11 mouse cellular contexts compared by ENCODE assay signal in the genomic region with DNA sequence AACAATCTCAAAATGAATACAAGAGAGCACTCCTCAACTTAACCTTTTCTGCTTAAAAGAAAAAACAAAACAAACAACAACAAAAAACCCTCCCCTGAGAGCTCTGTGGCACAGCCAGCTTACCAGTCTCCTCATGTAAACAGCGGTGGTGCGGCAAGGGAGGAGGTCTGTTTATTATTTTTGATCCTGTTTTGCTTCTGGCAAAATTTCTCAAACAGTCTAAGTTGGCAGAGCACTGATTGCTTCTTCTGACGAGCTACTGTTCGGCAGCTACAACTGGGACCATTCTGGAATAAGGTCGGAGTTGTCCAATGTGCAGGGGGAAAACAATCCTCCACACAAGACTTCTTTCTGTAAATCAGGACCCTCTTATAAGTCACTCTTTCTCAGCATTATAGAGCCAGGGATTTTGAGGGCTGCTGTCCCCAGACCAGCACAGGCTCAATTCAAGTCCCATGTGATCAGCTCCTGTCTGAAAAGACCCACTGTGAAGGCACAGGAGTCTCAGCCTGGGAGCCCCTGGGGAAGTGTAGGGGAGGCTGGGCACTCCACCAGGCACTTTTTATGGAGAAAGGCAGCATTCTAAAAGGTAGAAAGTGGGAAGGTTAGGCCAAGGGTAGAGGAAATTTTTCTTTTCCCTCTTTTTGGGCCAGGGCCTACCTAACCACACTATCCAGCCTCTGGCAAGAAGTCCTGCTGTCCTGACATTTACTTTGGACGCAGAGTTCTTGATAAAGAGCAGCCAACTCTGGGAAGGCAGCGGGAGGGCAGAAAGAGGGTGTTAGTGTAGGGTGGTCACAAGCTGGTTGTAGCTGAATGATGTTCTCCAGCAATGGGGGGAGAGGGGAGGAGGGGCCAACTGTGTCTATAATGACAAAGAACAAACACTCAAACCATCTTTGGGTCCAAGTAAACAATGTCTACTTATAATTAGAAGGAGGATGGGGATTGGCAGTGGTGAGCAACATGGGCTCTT. TPM values are rescaled to one million over a fixed set of nuclear protein-coding genes. Genes with fewer than 3 reads are reported as not detected.
DNase-seq lines count a peak whose midpoint lies in the region; ATAC-seq lines count a peak whose summit lies in the region.
"Had no signal": no experiment of that assay in that cellular context is flagged by ENCODE, and none has a peak within 500 bp of the region (broad histone marks: within the 10 kb centered on the region; RNA-seq: fewer than 3 reads in every experiment).

No protein-coding gene starts in this region.

- H3K27ac ChIP-seq in kidney, embryonic 15.5 days, result 0 out of 2 replicates have a peak overlapping the region, but pooled peaks have one; percentile 39
- peak overlapping the region; percentile 35 for H3K27ac ChIP-seq in brown adipose tissue, adult 24 weeks (replicated peaks; ENCODE audit: low read depth, low read length)
- H3K27ac ChIP-seq in limb, embryonic 15.5 days, result no peak overlapping the region; the same call in 1 of the 2 replicates
- H3K27ac ChIP-seq: liver, embryonic 14.5 days had no signal

- H3K27me3 ChIP-seq in kidney, embryonic 15.5 days, result no peaks in the 10 kb centered on the region
- H3K27me3 ChIP-seq in limb, embryonic 15.5 days, result no peaks in the 10 kb centered on the region
- H3K27me3 ChIP-seq: CH12.LX had no signal

- WGBS in kidney, embryonic 15.5 days, result 72% methylated on average over 7 of the region's 7 CpGs
- WGBS in limb, embryonic 15.5 days, result 55% methylated on average over 7 of the region's 7 CpGs

- no peak for ATAC-seq in kidney, embryonic 15.5 days (replicated peaks; ENCODE audit: low FRiP score)
- ATAC-seq in limb, embryonic 15.5 days (ENCODE audit: insufficient number of reproducible peaks, low FRiP score, low TSS enrichment, low read depth), result peak; percentile 82; the same call in 1 of the 2 replicates
- no peak for ATAC-seq in CD4-positive, CD25-positive, alpha-beta regulatory T cell, adult 4 months
- ATAC-seq: forebrain, embryonic 16.5 days had no signal

- H3K4me3 ChIP-seq in kidney, embryonic 15.5 days (replicated peaks), result no peak overlapping the region
- H3K4me3 ChIP-seq in brown adipose tissue, adult 24 weeks (ENCODE audit: insufficient read depth, low read depth, low read length), result no peak overlapping the region
- H3K4me3 ChIP-seq in limb, embryonic 15.5 days, result no peak overlapping the region

- peaks cover 26% of the 10 kb centered on the region for H3K4me1 ChIP-seq in kidney, embryonic 15.5 days
- H3K4me1 ChIP-seq in brown adipose tissue, adult 24 weeks (ENCODE audit: control insufficient read depth, insufficient read depth, insufficient read length, low read length), result peaks cover 28% of the 10 kb centered on the region
- peaks cover 12% of the 10 kb centered on the region for H3K4me1 ChIP-seq in limb, embryonic 15.5 days

- H3K9ac ChIP-seq in kidney, embryonic 15.5 days, result no peak overlapping the region
- no peak overlapping the region for H3K9ac ChIP-seq in limb, embryonic 15.5 days
- H3K9ac ChIP-seq: liver, embryonic 14.5 days had no signal

- H3K4me2 ChIP-seq in kidney, embryonic 15.5 days, result no peak overlapping the region
- no peak overlapping the region for H3K4me2 ChIP-seq in limb, embryonic 15.5 days

- DNase-seq in kidney, adult 9 months, result no peak
- peak; percentile 60 for DNase-seq in heart, adult 8-10 months (ENCODE audit: low spot score)
- no peak for DNase-seq in retina, embryonic 14.5 days (ENCODE audit: low spot score)
- no peak for DNase-seq in layer of hippocampus, postnatal 10 days (ENCODE audit: low spot score in 2 of 2)

- no peaks in the 10 kb centered on the region for H3K36me3 ChIP-seq in kidney, embryonic 15.5 days
- no peaks in the 10 kb centered on the region for H3K36me3 ChIP-seq in limb, embryonic 15.5 days

- no peaks in the 10 kb centered on the region for H3K9me3 ChIP-seq in kidney, embryonic 15.5 days (replicated peaks)
- no peaks in the 10 kb centered on the region for H3K9me3 ChIP-seq in limb, embryonic 15.5 days

RNA-seq across cellular contexts. Expression of a gene that starts 58.9 kb away (rescaled TPM):
- polyA plus RNA-seq in kidney, embryonic 15.5 days (2015; fragmentation: Nextera tagmentation; extraction: Ambion mirVana), result 10.6 and 11.3 TPM in 2 replicates
- 6.3 and 7.8 TPM in 2 replicates for polyA plus RNA-seq in brown adipose tissue, adult 24 weeks (2012; ENCODE audit: insufficient read depth, insufficient read length, missing spikeins)
- total RNA-seq in heart, adult 8-10 months (2022), result 10 to 100 TPM; 24.3 to 29.4 (median 27.4) TPM
- polyA plus RNA-seq in limb, embryonic 15.5 days (2015; fragmentation: Nextera tagmentation; extraction: Ambion mirVana), result 11.2 and 12.2 TPM in 2 replicates
- polyA plus RNA-seq in CD4-positive, CD25-positive, alpha-beta regulatory T cell, adult 4 months (2017; shearing (Covaris generic)), result not detected
- 10 to 100 TPM; 16.9 to 17.0 TPM for total RNA-seq in layer of hippocampus, postnatal 10 days (2021)
